Mouse (Mus musculus) hindbrain, embryonic 11.5 days (tissue): Measurements from ENCODE around the gene Tmem132d. TPM values are rescaled to one million over a fixed set of nuclear protein-coding genes. Genes with fewer than 3 reads are reported as not detected.
A peak's percentile ranks its signal among the peaks of the same experiment; 100 is the strongest.
"Not testable (repeated sequence)": the region's sequence is repeated elsewhere in the genome, so short reads cannot be mapped to it uniquely, and the experiment has no call there.

Source experiments
- ATAC-seq: fragments of 200-750 bp; cut with Nextera tagmentation; 2 replicates; pipeline ENCODE4 v1.8.0; 2017; ENCODE audit warnings: mild to moderate bottlenecking, moderate TSS enrichment, moderate library complexity; ENCODE audit not compliant: low FRiP score
- DNase-seq: peaks from one replicate; pipeline ENCODE4 v3.0.0-alpha.2; 2015; ENCODE audit warnings: low spot score
- H3K27ac ChIP-seq: fragments of 300-500 bp; sonication (generic); 2 replicates; pipeline ENCODE4 v1.5.1; 2014; ENCODE audit warnings: mild to moderate bottlenecking, low read depth, low read length
- H3K27me3 ChIP-seq: fragments of 300-500 bp; sonication (generic); 2 replicates; pipeline ENCODE4 v1.6.1; 2014; ENCODE audit warnings: mild to moderate bottlenecking, low read length, moderate library complexity, mixed read lengths; ENCODE audit not compliant: control insufficient read depth, insufficient read depth
- H3K36me3 ChIP-seq: fragments of 300-500 bp; sonication (generic); 2 replicates; pipeline ENCODE4 v1.6.1; 2014; ENCODE audit warnings: mild to moderate bottlenecking, low read length, moderate library complexity, mixed read lengths; ENCODE audit not compliant: control insufficient read depth, insufficient read depth
- H3K4me1 ChIP-seq: fragments of 300-500 bp; sonication (generic); replicated peaks from 2 replicates; pipeline ENCODE4 v1.6.1; 2014; ENCODE audit warnings: low read length, mixed read lengths; ENCODE audit not compliant: control insufficient read depth, insufficient read depth
- H3K4me2 ChIP-seq: fragments of 300-500 bp; sonication (generic); replicated peaks from 2 replicates; pipeline ENCODE4 v1.6.1; 2014; ENCODE audit warnings: mild to moderate bottlenecking, low read depth, low read length
- H3K4me3 ChIP-seq: fragments of 300-500 bp; sonication (generic); 2 replicates; pipeline ENCODE4 v1.5.1; 2014; ENCODE audit warnings: low read depth, low read length
- H3K9ac ChIP-seq: fragments of 300-500 bp; sonication (generic); 2 replicates; pipeline ENCODE4 v1.6.1; 2014; ENCODE audit warnings: low read depth, low read length
- H3K9me3 ChIP-seq: fragments of 300-500 bp; sonication (generic); 2 replicates; pipeline ENCODE4 v1.6.1; 2016; ENCODE audit warnings: low read length; ENCODE audit not compliant: control insufficient read depth
- WGBS: fragments of 180-500 bp; shearing (Covaris S2); extraction: QIAGEN DNeasy Blood & Tissue Kit; methylation state at CpG from one replicate; pipeline ENCODE4 v1.1.7; 2014; 5-methylcytosine and 5-hydroxymethylcytosine counted together
- polyA plus RNA-seq: library from polyadenylated mRNA; unstranded; fragments of >200 nt; fragmentation: Nextera tagmentation; extraction: Ambion mirVana; gene quantifications from 2 replicates; pipeline ENCODE4 v1.2.1, GENCODE M21; 2014

Gene Tmem132d
- polyA plus RNA-seq, 1 experiment from 2014 or later = 0.63 TPM

GRCm38 (mm10) chr5:127990826-127991225, 442.1 kb downstream of the Tmem132d start:
- H3K9ac ChIP-seq = no peak overlapping the region
- no peaks in the 10 kb centered on the region for H3K36me3 ChIP-seq
- 85% methylated on average over 5 of the region's 5 CpGs for WGBS
- no peak overlapping the region for H3K27ac ChIP-seq
- no peaks in the 10 kb centered on the region for H3K9me3 ChIP-seq
- H3K4me2 ChIP-seq = no peak overlapping the region
- no peaks in the 10 kb centered on the region for H3K27me3 ChIP-seq
- H3K4me3 ChIP-seq = no peak overlapping the region
- DNase-seq (no peak), ATAC-seq (no peak)
- H3K4me1 ChIP-seq = no peaks in the 10 kb centered on the region

DNA sequence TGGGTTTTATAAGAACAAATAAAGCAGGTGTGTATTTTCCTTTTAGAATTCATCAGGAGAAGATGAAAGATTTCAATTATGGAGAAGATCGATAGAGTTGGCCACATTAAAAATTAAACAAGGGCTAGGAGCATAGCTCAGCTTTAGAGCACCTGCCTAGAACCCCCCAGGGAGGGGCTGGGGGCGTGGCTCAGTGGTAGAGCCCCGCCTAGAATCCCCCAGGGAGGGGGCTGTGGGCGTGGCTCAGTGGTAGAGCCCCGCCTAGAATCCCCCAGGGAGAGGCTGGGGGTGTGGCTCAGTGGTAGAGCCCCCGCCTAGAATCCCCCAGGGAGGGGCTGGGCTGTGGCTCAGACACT, 452.9 kb downstream of the Tmem132d start:
- H3K27me3 ChIP-seq, H3K27ac ChIP-seq, H3K4me1 ChIP-seq, H3K9me3 ChIP-seq, H3K9ac ChIP-seq, ATAC-seq, H3K4me3 ChIP-seq, H3K4me2 ChIP-seq, H3K36me3 ChIP-seq, DNase-seq: not testable (repeated sequence)
- whole genome bisulfite sequencing = 44% methylated on average over 6 of the region's 6 CpGs

DNA sequence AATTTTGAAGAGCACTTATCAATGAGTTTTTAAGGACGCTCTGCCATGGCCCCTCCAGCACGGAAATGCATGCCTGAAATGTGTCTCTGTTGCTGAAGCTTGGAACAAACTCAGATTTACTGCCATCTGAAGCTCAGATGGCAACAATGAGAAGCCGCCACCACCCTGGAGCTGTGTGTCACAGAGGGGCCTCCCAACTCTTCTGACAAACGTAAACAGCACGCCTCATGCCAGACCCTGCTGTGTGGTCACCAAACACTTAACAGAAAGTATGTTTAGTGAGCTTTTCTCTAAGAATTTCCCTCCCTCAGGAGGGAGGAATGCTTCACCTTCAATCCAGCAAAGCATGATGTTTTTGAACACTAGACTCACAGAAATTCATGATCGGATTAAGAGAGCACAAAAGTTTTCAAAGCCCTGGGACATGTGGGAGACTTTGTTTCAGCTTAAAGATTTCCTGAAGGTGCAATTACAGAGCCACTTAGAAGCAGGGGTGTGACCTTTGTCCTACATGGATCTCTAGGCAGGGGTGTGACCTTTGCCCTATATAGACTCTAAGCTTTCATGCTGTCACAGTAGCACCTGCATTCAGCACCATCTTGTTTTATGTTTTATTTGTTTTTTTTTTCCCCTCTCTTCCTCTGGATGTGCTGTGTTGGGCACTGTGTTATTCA, 453.4 kb downstream of the Tmem132d start:
- Histone ChIP-seq H3K27ac (no peak overlapping the region), H3K27me3 (no peaks in the 10 kb centered on the region), H3K9ac (no peak overlapping the region), H3K4me3 (no peak overlapping the region), H3K4me2 (no peak overlapping the region), H3K9me3 (no peaks in the 10 kb centered on the region), H3K36me3 (no peaks in the 10 kb centered on the region), H3K4me1 (no peaks in the 10 kb centered on the region)
- no peak for DNase-seq
- ATAC-seq = no peak
- 46% methylated on average over 6 of the region's 6 CpGs for WGBS

- Histone ChIP-seq H3K9me3 (no peaks in the 10 kb centered on the region), H3K4me3 (no peak overlapping the region), H3K36me3 (no peaks in the 10 kb centered on the region), H3K27ac (no peak overlapping the region), H3K4me1 (no peaks in the 10 kb centered on the region), H3K9ac (no peak overlapping the region), H3K4me2 (no peak overlapping the region), H3K27me3 (no peaks in the 10 kb centered on the region)
- 0 out of 2 replicates have a peak, but pooled peaks have one; percentile 17 for ATAC-seq
- 40% methylated on average over 10 of the region's 10 CpGs for WGBS
- peak; percentile 23 for DNase-seq
Measured at GRCm38 (mm10) chr5:127976661-127977060, 456.2 kb downstream of the Tmem132d start.

GRCm38 (mm10) chr5:127965700-127966099, 467.2 kb downstream of the Tmem132d start:
- no peak overlapping the region for H3K4me2 ChIP-seq
- H3K9ac ChIP-seq = no peak overlapping the region
- no peaks in the 10 kb centered on the region for H3K36me3 ChIP-seq
- no peak for DNase-seq
- no peak for ATAC-seq
- H3K27ac ChIP-seq = no peak overlapping the region
- no peaks in the 10 kb centered on the region for H3K27me3 ChIP-seq
- H3K9me3 ChIP-seq = no peaks in the 10 kb centered on the region
- WGBS = 93% methylated on average over 3 of the region's 3 CpGs
- no peak overlapping the region for H3K4me3 ChIP-seq
- no peaks in the 10 kb centered on the region for H3K4me1 ChIP-seq

DNA sequence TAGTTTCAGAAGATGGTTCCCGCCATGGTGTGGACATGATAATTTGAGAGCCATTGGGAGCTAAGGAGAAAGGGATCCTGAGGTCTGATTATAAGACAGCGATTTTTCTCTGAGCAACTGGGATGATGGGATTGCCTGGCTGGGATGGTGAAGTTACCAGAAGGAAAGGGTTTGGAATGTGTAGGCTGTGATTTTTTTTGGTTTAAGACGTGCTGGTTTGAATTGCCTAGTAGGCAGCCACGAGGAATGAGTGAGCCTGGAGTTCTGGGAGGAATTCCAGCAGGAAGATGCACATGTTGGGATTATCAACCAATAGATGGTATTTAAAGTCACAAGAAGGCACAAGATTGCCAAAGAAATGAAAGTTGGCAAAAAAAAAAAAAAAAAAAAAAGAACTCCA, 470.2 kb downstream of the Tmem132d start:
- H3K27ac ChIP-seq = no peak overlapping the region
- H3K9ac ChIP-seq = no peak overlapping the region
- DNase-seq = no peak
- ATAC-seq = no peak
- no peak overlapping the region for H3K4me2 ChIP-seq
- H3K27me3 ChIP-seq = no peaks in the 10 kb centered on the region
- H3K4me1 ChIP-seq = no peaks in the 10 kb centered on the region
- no peaks in the 10 kb centered on the region for H3K9me3 ChIP-seq
- H3K4me3 ChIP-seq = no peak overlapping the region
- 90% methylated on average over 4 of the region's 4 CpGs for WGBS
- H3K36me3 ChIP-seq = no peaks in the 10 kb centered on the region

GRCm38 (mm10) chr5:127956511-127957097, 476.3 kb downstream of the Tmem132d start:
- H3K27ac ChIP-seq = no peak overlapping the region
- H3K27me3 ChIP-seq = no peaks in the 10 kb centered on the region
- H3K4me2 ChIP-seq = no peak overlapping the region
- H3K9ac ChIP-seq = no peak overlapping the region
- ATAC-seq = no peak
- DNase-seq = no peak
- WGBS = 78% methylated on average over 17 of the region's 17 CpGs
- no peaks in the 10 kb centered on the region for H3K9me3 ChIP-seq
- no peaks in the 10 kb centered on the region for H3K36me3 ChIP-seq
- no peak overlapping the region for H3K4me3 ChIP-seq
- H3K4me1 ChIP-seq = no peaks in the 10 kb centered on the region

DNA sequence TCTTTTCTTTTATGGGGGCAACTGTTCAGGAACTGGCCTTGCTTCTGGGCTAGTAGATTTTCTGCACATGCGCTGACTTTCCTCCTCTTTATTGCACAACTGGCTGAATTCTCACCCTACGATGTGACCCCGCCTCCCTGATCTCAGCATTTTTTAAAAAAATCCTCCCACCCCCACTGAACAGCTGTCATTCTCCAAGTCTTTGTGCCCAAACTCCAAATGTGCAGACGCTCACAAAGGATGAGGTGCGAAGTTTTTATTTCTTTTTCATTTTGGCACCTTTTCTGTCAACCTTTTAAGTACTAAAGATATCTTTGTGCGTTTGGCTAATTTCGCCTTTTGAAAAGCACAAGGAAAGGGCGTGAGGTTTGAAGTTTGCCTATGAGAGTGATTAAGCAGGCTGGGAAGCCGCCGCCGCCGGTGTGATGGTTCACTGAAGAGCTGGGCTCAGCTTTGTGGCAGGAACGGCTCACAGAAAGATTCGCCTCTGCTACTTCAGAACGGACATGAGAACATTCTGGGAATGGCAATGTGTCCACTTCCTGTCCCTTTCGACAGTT, 478.6 kb downstream of the Tmem132d start:
- Histone ChIP-seq H3K4me3 (no peak overlapping the region), H3K4me1 (no peaks in the 10 kb centered on the region), H3K9ac (no peak overlapping the region), H3K4me2 (no peak overlapping the region), H3K27ac (no peak overlapping the region), H3K27me3 (no peaks in the 10 kb centered on the region), H3K36me3 (no peaks in the 10 kb centered on the region), H3K9me3 (no peaks in the 10 kb centered on the region)
- no peak for ATAC-seq
- DNase-seq = no peak
- WGBS = 79% methylated on average over 16 of the region's 16 CpGs

GRCm38 (mm10) chr5:127952800-127953199, 480.1 kb downstream of the Tmem132d start:
- H3K9me3 ChIP-seq = no peaks in the 10 kb centered on the region
- whole genome bisulfite sequencing = 78% methylated on average over 6 of the region's 6 CpGs
- ATAC-seq (no peak), DNase-seq (no peak)
- H3K9ac ChIP-seq = no peak overlapping the region
- H3K4me2 ChIP-seq = no peak overlapping the region
- no peaks in the 10 kb centered on the region for H3K4me1 ChIP-seq
- H3K4me3 ChIP-seq = no peak overlapping the region
- H3K36me3 ChIP-seq = no peaks in the 10 kb centered on the region
- no peak overlapping the region for H3K27ac ChIP-seq
- H3K27me3 ChIP-seq = no peaks in the 10 kb centered on the region
